Mouse (Mus musculus): ENCODE data around the gene Lpin1.

GRCm38 (mm10) chr12:16512991-16513390 is 97.8 kb downstream of the Lpin1 start:
- TF ChIP-seq CTCF (conservative IDR thresholded peaks at IDR 0.05; ENCODE audit: insufficient read depth, insufficient read length, low read depth, low read length) (no peak), POLR2A (IDR thresholded peaks at IDR 0.05; ENCODE audit: low read depth, low read length) (no peak)
